Mouse (Mus musculus) olfactory bulb, adult 2 months (tissue): Measurements from ENCODE around the gene 1810037I17Rik.

Experiments
- CTCF ChIP-seq: fragments of 200-500 bp; IDR thresholded peaks from 2 replicates; pipeline ENCODE4 v1.5.1; 2012; ENCODE audit warnings: low read depth, mild to moderate bottlenecking, low read length, moderate library complexity; ENCODE audit not compliant: insufficient read depth
- POLR2A ChIP-seq: fragments of 200-500 bp; IDR thresholded peaks from 2 replicates; pipeline ENCODE4 v1.6.1; 2012; ENCODE audit warnings: mild to moderate bottlenecking, low read depth, low read length, moderate library complexity; ENCODE audit not compliant: insufficient read depth

DNA sequence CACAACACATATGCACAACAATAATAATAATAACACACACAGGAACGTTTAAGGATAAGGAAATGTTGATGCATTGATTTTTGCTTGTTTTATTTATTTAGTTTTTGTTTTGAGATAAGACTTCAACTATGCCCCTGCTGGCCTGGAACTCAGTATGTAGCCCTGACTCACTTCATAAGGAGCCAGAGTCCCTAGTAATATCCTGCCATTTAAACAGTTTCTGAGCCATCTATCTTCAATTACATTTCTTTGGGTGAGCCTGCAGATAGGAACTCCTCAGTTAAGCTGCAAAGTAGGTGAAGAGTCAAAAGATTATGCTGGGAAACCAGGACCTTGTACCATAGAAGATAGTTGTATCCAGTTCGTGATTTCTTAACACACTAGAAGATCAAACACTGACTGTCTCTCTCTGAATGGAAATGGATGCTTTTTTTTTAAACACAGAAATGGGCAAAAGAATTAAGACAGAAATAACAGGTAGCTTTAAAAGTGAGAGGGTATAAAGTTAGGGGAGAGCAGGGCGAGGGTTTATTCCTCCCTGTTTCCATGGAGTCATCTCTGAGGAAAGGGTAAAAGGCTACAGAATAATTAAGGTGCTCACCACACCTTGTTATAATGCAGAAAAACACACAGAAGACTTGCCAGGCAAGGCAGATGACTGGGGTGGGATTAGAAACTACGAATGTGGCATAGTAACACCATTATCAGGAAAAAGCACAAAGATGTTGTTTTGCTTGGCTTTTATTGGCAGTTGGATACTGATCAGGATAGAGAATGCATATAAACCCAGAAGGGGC, 36.3 kb upstream of the 1810037I17Rik start:
- no peak for TF ChIP-seq CTCF
- no peak for TF ChIP-seq POLR2A
